Mouse (Mus musculus) lung, adult 2 months (tissue): ENCODE measurements at regions not wholly inside any gene's neighbourhood (a gene's known extent, or its start where the extent isn't known, plus 50 kb on each side); places are given as distances from the start of the nearest gene placed in this dataset.

ENCODE experiments used
- CTCF ChIP-seq: fragments of 200-500 bp; IDR thresholded peaks from 2 replicates; pipeline ENCODE4 v1.5.1; 2011; ENCODE audit warnings: mild to moderate bottlenecking, low read length, control low read depth; ENCODE audit not compliant: insufficient read depth
- POLR2A ChIP-seq: fragments of 200-500 bp; IDR thresholded peaks from 2 replicates; pipeline ENCODE4 v1.6.1; 2011; ENCODE audit warnings: low read depth, mild to moderate bottlenecking, control low read depth, low read length, borderline replicate concordance; ENCODE audit errors: extremely low read depth

DNA sequence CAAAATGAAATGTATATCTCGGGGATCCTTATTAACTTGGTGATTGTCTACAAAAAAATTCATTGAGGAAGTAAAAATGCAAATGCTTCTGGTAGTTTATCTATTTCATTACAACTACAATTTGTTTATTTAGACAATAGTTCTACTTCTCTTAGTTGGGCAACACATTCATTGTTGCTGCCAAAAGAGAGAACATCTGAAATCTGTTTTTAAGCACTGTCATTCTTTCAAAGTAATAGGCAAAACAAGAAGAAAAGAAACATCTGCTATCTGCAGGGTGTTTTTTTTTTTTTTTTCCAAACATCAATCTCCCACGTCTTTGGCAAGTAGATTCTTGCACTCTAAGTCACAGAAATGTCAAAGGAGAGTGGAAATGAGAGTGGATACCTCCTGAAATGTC lies 1172.8 kb downstream of the Pcdh9 start:
- TF ChIP-seq CTCF (no peak), POLR2A (no peak)
